Mouse (Mus musculus) inflammation-experienced regulatory T-cells, adult 6 months (primary cell): ENCODE results near the gene Abhd18. TPM values are rescaled to one million over a fixed set of nuclear protein-coding genes. Genes with fewer than 3 reads are reported as not detected.
A peak's percentile ranks its signal among the peaks of the same experiment; 100 is the strongest.
"Not testable (repeated sequence)": the region's sequence is repeated elsewhere in the genome, so short reads cannot be mapped to it uniquely, and the experiment has no call there.

ENCODE experiments used
- ATAC-seq: one replicate; pipeline ENCODE4 v1.8.0; 2017
- polyA plus RNA-seq, 3 experiments: library from polyadenylated mRNA; unstranded; fragments of 100-300 nt; shearing (Covaris generic); gene quantifications; one replicate each; pipeline ENCODE4 v1.2.1; 2017

The Abhd18 gene
- 10 to 100 TPM; 14.7 to 18.8 (median 18.4) TPM for polyA plus RNA-seq

GRCm38 (mm10) chr3:40846957-40847017 lies at the start of gene Abhd18:
TSS of gene Abhd18 (plus strand) at chr3:40846970.
- ATAC-seq, result not testable (repeated sequence)

- no peak for ATAC-seq
Observed at GRCm38 (mm10) chr3:40798054-40798453, 48.7 kb upstream of the Abhd18 start.

- ATAC-seq, result peak; percentile 46
Observed at GRCm38 (mm10) chr3:40798500-40798899, 48.3 kb upstream of the Abhd18 start.

GRCm38 (mm10) chr3:40799530-40800372 lies 47.0 kb upstream of the Abhd18 start, which contains the start of gene Plk4:
TSS of gene Plk4 (plus strand) at chr3:40800019.
- peak; percentile 90 for ATAC-seq

- peak; percentile 23 for ATAC-seq
Observed at GRCm38 (mm10) chr3:40800373-40800823, 46.4 kb upstream of the Abhd18 start.

GRCm38 (mm10) chr3:40806871-40807270 lies 39.9 kb upstream of the Abhd18 start:
- ATAC-seq, result peak; percentile 19

GRCm38 (mm10) chr3:40808686-40809085 lies 38.1 kb upstream of the Abhd18 start:
- ATAC-seq, result no peak

- ATAC-seq, result no peak
Observed at GRCm38 (mm10) chr3:40809894-40810293, 36.9 kb upstream of the Abhd18 start.

GRCm38 (mm10) chr3:40813275-40813674 lies 33.5 kb upstream of the Abhd18 start:
- ATAC-seq, result no peak

GRCm38 (mm10) chr3:40845521-40845920 lies 1.2 kb upstream of the Abhd18 start:
- not testable (repeated sequence) for ATAC-seq

- peak; percentile 96 for ATAC-seq
Observed at GRCm38 (mm10) chr3:40846473-40846956, 255 bp upstream of the Abhd18 start, which contains the start of gene Mfsd8. TSS of gene Mfsd8 (minus strand) at chr3:40846886.

GRCm38 (mm10) chr3:40847018-40847417 lies 248 bp downstream of the Abhd18 start:
- ATAC-seq, result peak; percentile 18

- not testable (repeated sequence) for ATAC-seq
Observed at GRCm38 (mm10) chr3:40847936-40848335, 1.2 kb downstream of the Abhd18 start.

- ATAC-seq, result peak; percentile 57
Observed at GRCm38 (mm10) chr3:40853123-40853738, 6.5 kb downstream of the Abhd18 start.

- peak; percentile 98 for ATAC-seq
Observed at GRCm38 (mm10) chr3:40893816-40894258, 47.1 kb downstream of the Abhd18 start.

- peak; percentile 41 for ATAC-seq
Observed at GRCm38 (mm10) chr3:40894336-40894735, 47.6 kb downstream of the Abhd18 start.

- not testable (repeated sequence) for ATAC-seq
Observed at GRCm38 (mm10) chr3:40902443-40902842, 55.7 kb downstream of the Abhd18 start, which contains the start of gene 1700034I23Rik. TSS of gene 1700034I23Rik (minus strand) at chr3:40902543.

- ATAC-seq, result no peak
Observed at GRCm38 (mm10) chr3:40938189-40938588, 91.4 kb downstream of the Abhd18 start.

GRCm38 (mm10) chr3:40938592-40938991 lies 91.8 kb downstream of the Abhd18 start:
- no peak for ATAC-seq

- no peak for ATAC-seq
Observed at GRCm38 (mm10) chr3:40939019-40939418, 92.2 kb downstream of the Abhd18 start.

GRCm38 (mm10) chr3:40949170-40949902 lies 102.6 kb downstream of the Abhd18 start, which contains the start of gene Larp1b:
TSS of gene Larp1b (plus strand) at chr3:40949828.
- peak; percentile 85 for ATAC-seq

- peak; percentile 14 for ATAC-seq
Observed at GRCm38 (mm10) chr3:40949903-40950600, 103.3 kb downstream of the Abhd18 start.
